Mouse (Mus musculus): ENCODE measurements at regions not wholly inside any gene's neighbourhood (a gene's known extent, or its start where the extent isn't known, plus 50 kb on each side); places are given as distances from the start of the nearest gene placed in this dataset.
A peak's percentile ranks its signal among the peaks of the same experiment; 100 is the strongest.

DNA sequence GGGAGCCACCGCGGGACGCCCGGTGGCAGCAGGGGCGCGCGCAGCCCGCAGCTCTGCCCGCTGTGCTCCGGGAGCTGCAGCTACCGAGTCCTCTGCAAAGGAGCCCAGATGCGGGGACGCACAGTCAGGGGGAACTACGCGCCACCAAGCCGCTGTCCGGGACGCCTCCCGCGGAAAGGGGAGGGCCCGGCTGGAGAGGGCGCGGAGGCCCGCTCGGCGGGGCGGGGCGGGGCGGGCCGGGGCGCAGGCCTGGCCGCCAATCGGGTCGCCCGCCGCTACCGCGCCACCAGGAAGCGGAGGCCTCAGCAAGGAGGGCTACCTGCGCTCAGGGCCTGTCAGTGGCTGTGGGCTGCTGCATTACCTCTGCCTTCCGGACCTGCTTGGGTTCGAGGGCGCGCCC lies 128.1 kb downstream of the 9030624G23Rik start:
- DNase-seq: peak; percentile 2

All from adrenal gland, adult 2 months (tissue).